Mouse (Mus musculus) right cerebral cortex, postnatal 10 days (tissue): ENCODE results near the gene Slit1.

Experiments
- DNase-seq, 2 experiments: peaks; one replicate each; pipeline ENCODE4 v3.0.0; 2021; ENCODE audit warnings: low spot score in 2 of 2

Gene Slit1

GRCm38 (mm10) chr19:41724831-41725470 is 18.5 kb downstream of the Slit1 start:
- DNase-seq: peak in 1 of 2 experiments; percentile 39

- DNase-seq: no peak
Observed at GRCm38 (mm10) chr19:41723337-41723736, 20.1 kb downstream of the Slit1 start.

- no peak for DNase-seq
Observed at GRCm38 (mm10) chr19:41719436-41719835, 24.0 kb downstream of the Slit1 start.

- DNase-seq: no peak
Observed at GRCm38 (mm10) chr19:41716233-41717218, 26.9 kb downstream of the Slit1 start.

- DNase-seq: no peak
Observed at GRCm38 (mm10) chr19:41714431-41714917, 29.0 kb downstream of the Slit1 start.

- no peak for DNase-seq
Observed at GRCm38 (mm10) chr19:41712829-41713228, 30.6 kb downstream of the Slit1 start.

GRCm38 (mm10) chr19:41711665-41712064 is 31.8 kb downstream of the Slit1 start:
- DNase-seq: no peak

GRCm38 (mm10) chr19:41709497-41710165 is 33.8 kb downstream of the Slit1 start:
- DNase-seq: no peak

GRCm38 (mm10) chr19:41707850-41708249 is 35.6 kb downstream of the Slit1 start:
- DNase-seq: no peak

- DNase-seq: no peak
Observed at GRCm38 (mm10) chr19:41706094-41706828, 37.2 kb downstream of the Slit1 start.

GRCm38 (mm10) chr19:41705416-41705815 is 38.0 kb downstream of the Slit1 start:
- DNase-seq: no peak

GRCm38 (mm10) chr19:41702638-41703037 is 40.8 kb downstream of the Slit1 start:
- no peak for DNase-seq

GRCm38 (mm10) chr19:41698857-41699424 is 44.5 kb downstream of the Slit1 start:
- DNase-seq: no peak

GRCm38 (mm10) chr19:41697807-41698515 is 45.5 kb downstream of the Slit1 start:
- no peak for DNase-seq

- peak; percentile 90 to 95 for DNase-seq
Observed at GRCm38 (mm10) chr19:41697111-41697806, 46.2 kb downstream of the Slit1 start.

- no peak for DNase-seq
Observed at GRCm38 (mm10) chr19:41696443-41696842, 47.0 kb downstream of the Slit1 start.

- peak in 1 of 2 experiments; percentile 85 for DNase-seq
Observed at GRCm38 (mm10) chr19:41695046-41695445, 48.4 kb downstream of the Slit1 start.

- DNase-seq: no peak
Observed at GRCm38 (mm10) chr19:41694610-41695009, 48.9 kb downstream of the Slit1 start.

- DNase-seq: peak; percentile 72 to 74
Observed at GRCm38 (mm10) chr19:41693727-41694126, 49.7 kb downstream of the Slit1 start.

GRCm38 (mm10) chr19:41690064-41690463 is 53.4 kb downstream of the Slit1 start:
- DNase-seq: no peak
